9 mouse cellular contexts compared by ENCODE assay signal in the genomic region with DNA sequence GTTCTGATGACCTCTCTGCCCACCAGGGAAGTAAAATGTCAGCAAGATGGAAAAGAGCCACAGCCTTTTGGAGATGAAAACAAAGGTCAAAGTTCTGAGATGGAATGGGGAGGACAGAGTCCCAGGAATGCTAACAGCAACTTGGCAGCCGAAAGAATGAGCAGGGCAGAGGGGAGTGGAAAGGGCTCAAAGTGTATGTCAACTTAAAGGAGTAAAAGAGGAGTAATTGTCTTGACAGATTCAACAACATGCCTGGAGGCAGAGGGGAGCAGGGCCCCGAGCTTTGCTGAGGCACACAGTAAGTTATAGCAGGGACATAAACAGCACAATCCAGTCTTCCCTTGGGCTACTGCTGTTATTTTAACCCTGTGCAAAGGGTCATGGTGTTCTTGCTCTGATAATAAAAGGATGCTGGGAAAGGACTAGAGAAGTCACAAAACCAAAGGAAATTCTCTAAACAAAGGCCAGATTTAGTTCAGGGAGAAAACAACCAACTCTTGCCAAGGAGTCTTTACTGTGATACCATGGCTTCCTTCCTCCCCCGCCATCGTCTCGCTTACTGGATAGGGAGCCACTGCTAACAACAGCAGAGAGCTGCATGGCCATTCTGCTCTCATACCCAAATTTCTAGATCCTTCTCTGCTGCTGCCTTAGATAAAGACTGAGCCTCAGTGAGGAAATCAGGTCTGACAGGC. TPM values are rescaled to one million over a fixed set of nuclear protein-coding genes. Genes with fewer than 3 reads are reported as not detected.
DNase-seq lines count a peak whose midpoint lies in the region; ATAC-seq and TF ChIP-seq lines count a peak whose summit lies in the region.
"Had no signal": no experiment of that assay in that cellular context is flagged by ENCODE, and none has a peak within 500 bp of the region (broad histone marks: within the 10 kb centered on the region; RNA-seq: fewer than 3 reads in every experiment).

No protein-coding gene starts in this region.

- no peaks in the 10 kb centered on the region for H3K9me3 ChIP-seq in kidney, postnatal 0 days (replicated peaks; ENCODE audit: low read length)
- H3K9me3 ChIP-seq in intestine, embryonic 16.5 days (ENCODE audit: control insufficient read depth, low read length): no peaks in the 10 kb centered on the region
- H3K9me3 ChIP-seq in forebrain, embryonic 11.5 days (ENCODE audit: control insufficient read depth, low read length): no peaks in the 10 kb centered on the region
- H3K9me3 ChIP-seq: hindbrain, embryonic 15.5 days; liver, embryonic 15.5 days had no signal

- H3K4me2 ChIP-seq in kidney, postnatal 0 days (ENCODE audit: low read length): no peak overlapping the region
- H3K4me2 ChIP-seq in intestine, embryonic 16.5 days (ENCODE audit: low read depth, low read length): no peak overlapping the region
- H3K4me2 ChIP-seq in forebrain, embryonic 11.5 days (ENCODE audit: low read depth, low read length, severe bottlenecking): no peak overlapping the region
- H3K4me2 ChIP-seq: hindbrain, embryonic 15.5 days; liver, embryonic 15.5 days had no signal

- H3K4me1 ChIP-seq in kidney, postnatal 0 days (replicated peaks; ENCODE audit: insufficient read depth, low read length): peaks cover 24% of the 10 kb centered on the region
- H3K4me1 ChIP-seq in intestine, embryonic 16.5 days (ENCODE audit: control insufficient read depth, insufficient read depth, low read length): peaks cover 14% of the 10 kb centered on the region
- no peaks in the 10 kb centered on the region for H3K4me1 ChIP-seq in forebrain, embryonic 11.5 days (replicated peaks; ENCODE audit: control insufficient read depth, insufficient read depth, low read length)
- H3K4me1 ChIP-seq: hindbrain, embryonic 15.5 days; liver, embryonic 15.5 days had no signal

- no peaks in the 10 kb centered on the region for H3K27me3 ChIP-seq in kidney, postnatal 0 days (ENCODE audit: insufficient read depth, low read length)
- no peaks in the 10 kb centered on the region for H3K27me3 ChIP-seq in intestine, embryonic 16.5 days (replicated peaks; ENCODE audit: control insufficient read depth, insufficient read depth, low read length)
- no peaks in the 10 kb centered on the region for H3K27me3 ChIP-seq in forebrain, embryonic 11.5 days (ENCODE audit: control insufficient read depth, insufficient read depth, low read length)
- H3K27me3 ChIP-seq: hindbrain, embryonic 15.5 days; liver, embryonic 15.5 days had no signal

- TF ChIP-seq CTCF in kidney, postnatal 0 days (IDR thresholded peaks at IDR 0.05; ENCODE audit: low read depth): no peak

- no peak overlapping the region for H3K9ac ChIP-seq in kidney, postnatal 0 days (ENCODE audit: low read depth, low read length)
- H3K9ac ChIP-seq in intestine, embryonic 16.5 days (ENCODE audit: low read depth, low read length): no peak overlapping the region
- H3K9ac ChIP-seq in forebrain, embryonic 11.5 days (ENCODE audit: low read length): no peak overlapping the region
- H3K9ac ChIP-seq: hindbrain, embryonic 15.5 days; liver, embryonic 15.5 days had no signal

- peak; percentile 92 for ATAC-seq in kidney, postnatal 0 days (replicated peaks; ENCODE audit: low FRiP score, low read depth)
- no peak for ATAC-seq in intestine, embryonic 16.5 days
- ATAC-seq in forebrain, embryonic 11.5 days (replicated peaks; ENCODE audit: low FRiP score): no peak

- no peak overlapping the region for H3K4me3 ChIP-seq in kidney, postnatal 0 days (replicated peaks; ENCODE audit: low read depth, low read length)
- H3K4me3 ChIP-seq in intestine, embryonic 16.5 days (ENCODE audit: low read length): no peak overlapping the region
- H3K4me3 ChIP-seq in forebrain, embryonic 11.5 days (ENCODE audit: low read depth, low read length): no peak overlapping the region
- H3K4me3 ChIP-seq: hindbrain, embryonic 15.5 days; liver, embryonic 15.5 days had no signal

- WGBS in kidney, postnatal 0 days: 17% methylated on average over 5 of the region's 5 CpGs
- 40% methylated on average over 5 of the region's 5 CpGs for WGBS in intestine, embryonic 16.5 days
- 61% methylated on average over 5 of the region's 5 CpGs for WGBS in forebrain, embryonic 11.5 days

- DNase-seq in spleen, postnatal 36 days (ENCODE audit: low spot score in 2 of 2): peak; percentile 5 to 17
- no peak for DNase-seq in spleen, postnatal 4 days (ENCODE audit: low spot score in 2 of 2)
- DNase-seq in heart, adult 9 months (ENCODE audit: low spot score in 2 of 2): peak; percentile 40 to 75
- DNase-seq in kidney, postnatal 0 days (ENCODE audit: low spot score): peak; percentile 96
- no peak for DNase-seq in forebrain, embryonic 11.5 days (ENCODE audit: low spot score)
- no peak for DNase-seq in left cerebral cortex, postnatal 25 days (ENCODE audit: low spot score in 2 of 2)

- no peaks in the 10 kb centered on the region for H3K36me3 ChIP-seq in kidney, postnatal 0 days (ENCODE audit: insufficient read depth, low read length)
- H3K36me3 ChIP-seq in intestine, embryonic 16.5 days (ENCODE audit: control insufficient read depth, insufficient read depth, low read length): no peaks in the 10 kb centered on the region
- H3K36me3 ChIP-seq in forebrain, embryonic 11.5 days (ENCODE audit: control insufficient read depth, insufficient read depth, low read length): no peaks in the 10 kb centered on the region
- H3K36me3 ChIP-seq: hindbrain, embryonic 15.5 days; liver, embryonic 15.5 days had no signal

- intact Hi-C loops in left cerebral cortex, postnatal 25 days (cut with DNase I): no loop called here

- peak overlapping the region; percentile 27 for H3K27ac ChIP-seq in kidney, postnatal 0 days
- no peak overlapping the region for H3K27ac ChIP-seq in intestine, embryonic 16.5 days (ENCODE audit: low read length)
- H3K27ac ChIP-seq in forebrain, embryonic 11.5 days (ENCODE audit: low read depth, low read length): no peak overlapping the region
- H3K27ac ChIP-seq: hindbrain, embryonic 15.5 days; liver, embryonic 15.5 days had no signal

RNA-seq across cellular contexts. Expression of a gene that starts 56.0 kb away (rescaled TPM):
- 12.0 and 14.7 TPM in 2 replicates for polyA plus RNA-seq in kidney, postnatal 0 days (2015; fragmentation: Nextera tagmentation; extraction: Ambion mirVana)
- 1.0 and 1.8 TPM in 2 replicates for polyA plus RNA-seq in intestine, embryonic 16.5 days (2015; fragmentation: Nextera tagmentation; extraction: Ambion mirVana)
- 3.3 and 4.7 TPM in 2 replicates for polyA plus RNA-seq in forebrain, embryonic 11.5 days (2014; fragmentation: Nextera tagmentation; extraction: Ambion mirVana)
- 1 to 10 TPM; 2.6 to 4.0 TPM for total RNA-seq in left cerebral cortex, postnatal 25 days (2021)

Comparison
In these comparisons a context has a peak if more than half of its experiments do, and no peak if none do; other contexts are left out.
1. DNase-seq: peak in spleen, postnatal 36 days (2 of 2), heart, adult 9 months (2 of 2) and kidney, postnatal 0 days (single experiment); none in spleen, postnatal 4 days (0 of 2), forebrain, embryonic 11.5 days (single experiment) and left cerebral cortex, postnatal 25 days (0 of 2).